Mouse (Mus musculus) neural tube, embryonic 13.5 days (tissue): ENCODE results near the gene Bhlha15. TPM values are rescaled to one million over a fixed set of nuclear protein-coding genes. Genes with fewer than 3 reads are reported as not detected.

Source experiments
- ATAC-seq: fragments of 200-750 bp; cut with Nextera tagmentation; 2 replicates; pipeline ENCODE4 v1.8.0; 2017; ENCODE audit warnings: low read depth, mild to moderate bottlenecking, moderate TSS enrichment, moderate library complexity
- H3K27ac ChIP-seq: fragments of 300-500 bp; sonication (generic); replicated peaks from 2 replicates; pipeline ENCODE4 v1.5.1; 2015; ENCODE audit warnings: moderate library complexity, mild to moderate bottlenecking, inconsistent platforms
- H3K27me3 ChIP-seq: fragments of 300-500 bp; sonication (generic); 2 replicates; pipeline ENCODE4 v1.6.1; 2015; ENCODE audit warnings: mild to moderate bottlenecking, inconsistent platforms
- H3K36me3 ChIP-seq: fragments of 300-500 bp; sonication (generic); 2 replicates; pipeline ENCODE4 v1.6.1; 2015; ENCODE audit warnings: mild to moderate bottlenecking, inconsistent platforms
- H3K4me1 ChIP-seq: fragments of 300-500 bp; sonication (generic); replicated peaks from 2 replicates; pipeline ENCODE4 v1.6.1; 2015; ENCODE audit warnings: inconsistent platforms
- H3K4me2 ChIP-seq: fragments of 300-500 bp; sonication (generic); 2 replicates; pipeline ENCODE4 v1.6.1; 2015; ENCODE audit warnings: inconsistent platforms, mild to moderate bottlenecking, moderate library complexity
- H3K4me3 ChIP-seq: fragments of 300-500 bp; sonication (generic); 2 replicates; pipeline ENCODE4 v1.5.1; 2015; ENCODE audit warnings: mild to moderate bottlenecking, inconsistent platforms
- H3K9ac ChIP-seq: fragments of 300-500 bp; sonication (generic); 2 replicates; pipeline ENCODE4 v1.6.1; 2015; ENCODE audit warnings: moderate library complexity, mild to moderate bottlenecking, inconsistent platforms
- H3K9me3 ChIP-seq: fragments of 300-500 bp; sonication (generic); 2 replicates; pipeline ENCODE4 v1.6.1; 2016; ENCODE audit warnings: inconsistent platforms
- WGBS: fragments of 180-500 bp; shearing (Covaris S2); methylation state at CpG from one replicate; pipeline ENCODE4 v1.1.7; 2015; 5-methylcytosine and 5-hydroxymethylcytosine counted together
- polyA plus RNA-seq: library from polyadenylated mRNA; unstranded; fragments of >200 nt; fragmentation: Nextera tagmentation; extraction: Ambion mirVana; gene quantifications from 2 replicates; pipeline ENCODE4 v1.2.1, GENCODE M21; 2015

Bhlha15 gene
- polyA plus RNA-seq, 1 experiment from 2014 or later: 0.21 TPM

DNA sequence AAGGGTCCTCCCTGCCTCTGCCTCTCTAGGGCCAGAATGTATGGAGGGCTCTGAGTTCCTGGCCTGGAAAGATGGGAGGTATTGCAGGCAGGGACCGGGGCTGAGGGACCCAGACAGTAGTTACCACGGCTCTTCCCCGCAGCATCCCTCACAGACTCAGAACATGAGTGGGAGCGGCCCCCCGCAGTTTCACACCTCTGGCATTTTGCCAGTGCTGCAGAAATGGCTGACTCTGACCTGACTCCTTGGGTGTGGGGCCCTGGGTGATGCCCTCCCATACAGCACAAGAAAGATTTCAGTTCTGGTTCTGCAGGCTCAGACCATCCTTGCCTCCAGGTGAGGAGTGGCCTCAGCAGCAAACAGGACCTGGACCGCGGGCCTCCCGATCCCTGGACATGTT lies 5.5 kb downstream of the Bhlha15 start:
- H3K27me3 ChIP-seq: no peaks in the 10 kb centered on the region
- no peak overlapping the region for H3K4me3 ChIP-seq
- WGBS: 86% methylated on average over 8 of the region's 8 CpGs
- ATAC-seq: no peak
- peaks cover 5% of the 10 kb centered on the region for H3K4me1 ChIP-seq
- no peak overlapping the region for H3K27ac ChIP-seq
- H3K9ac ChIP-seq: no peak overlapping the region
- no peaks in the 10 kb centered on the region for H3K9me3 ChIP-seq
- H3K36me3 ChIP-seq: peaks cover 32% of the 10 kb centered on the region
- no peak overlapping the region for H3K4me2 ChIP-seq

DNA sequence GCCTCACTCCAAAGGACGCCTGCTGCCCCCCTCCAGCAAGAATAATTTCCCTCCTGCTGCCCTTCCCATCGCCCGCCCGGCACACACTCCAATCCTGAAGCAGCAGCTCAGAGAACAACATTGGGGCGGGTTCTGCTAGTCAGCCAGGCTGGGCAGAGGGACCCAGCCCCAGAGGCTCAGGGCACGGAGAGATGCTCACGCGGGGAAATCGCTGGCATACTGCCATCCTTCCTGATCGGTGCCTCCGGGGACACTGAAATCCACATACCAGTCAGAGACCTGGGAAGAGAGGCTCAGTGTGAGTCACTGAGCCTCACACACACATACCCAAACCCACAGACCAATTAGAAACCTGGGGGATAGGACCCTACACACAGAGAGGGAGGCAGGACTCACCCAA lies 10.5 kb downstream of the Bhlha15 start:
- Histone ChIP-seq H3K36me3 (peaks cover 78% of the 10 kb centered on the region), H3K4me1 (no peaks in the 10 kb centered on the region), H3K27ac (no peak overlapping the region), H3K4me2 (no peak overlapping the region), H3K9me3 (peaks cover 5% of the 10 kb centered on the region; the same call in 1 of the 2 replicates), H3K4me3 (no peak overlapping the region), H3K27me3 (no peaks in the 10 kb centered on the region), H3K9ac (no peak overlapping the region)
- 76% methylated on average over 11 of the region's 11 CpGs for WGBS
- ATAC-seq: no peak

DNA sequence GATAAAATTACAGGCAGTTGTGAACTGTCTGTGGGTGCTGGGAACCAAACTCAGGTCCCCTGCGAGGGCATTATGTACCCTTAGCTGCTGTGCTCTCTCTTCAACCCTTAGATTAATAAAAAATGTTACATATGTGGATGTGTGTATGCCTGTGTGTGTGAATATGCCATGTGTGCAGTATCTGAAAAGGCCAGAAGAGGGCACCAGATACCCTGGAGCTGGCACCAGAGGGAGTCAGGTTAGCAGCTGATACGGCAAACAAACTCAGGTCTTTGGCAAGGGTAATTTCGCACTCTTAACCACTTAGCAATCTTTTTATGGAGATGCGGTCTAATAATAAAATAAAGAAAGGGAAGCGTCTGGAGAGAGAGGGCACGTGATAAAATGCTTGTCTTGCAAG lies 12.3 kb downstream of the Bhlha15 start:
- H3K36me3 ChIP-seq: peaks cover 95% of the 10 kb centered on the region
- no peak overlapping the region for H3K4me3 ChIP-seq
- H3K9ac ChIP-seq: no peak overlapping the region
- no peak for ATAC-seq
- H3K4me2 ChIP-seq: no peak overlapping the region
- no peaks in the 10 kb centered on the region for H3K4me1 ChIP-seq
- H3K9me3 ChIP-seq: peaks cover 5% of the 10 kb centered on the region; the same call in 1 of the 2 replicates
- H3K27ac ChIP-seq: no peak overlapping the region
- H3K27me3 ChIP-seq: no peaks in the 10 kb centered on the region
- WGBS: 92% methylated on average over 6 of the region's 6 CpGs

DNA sequence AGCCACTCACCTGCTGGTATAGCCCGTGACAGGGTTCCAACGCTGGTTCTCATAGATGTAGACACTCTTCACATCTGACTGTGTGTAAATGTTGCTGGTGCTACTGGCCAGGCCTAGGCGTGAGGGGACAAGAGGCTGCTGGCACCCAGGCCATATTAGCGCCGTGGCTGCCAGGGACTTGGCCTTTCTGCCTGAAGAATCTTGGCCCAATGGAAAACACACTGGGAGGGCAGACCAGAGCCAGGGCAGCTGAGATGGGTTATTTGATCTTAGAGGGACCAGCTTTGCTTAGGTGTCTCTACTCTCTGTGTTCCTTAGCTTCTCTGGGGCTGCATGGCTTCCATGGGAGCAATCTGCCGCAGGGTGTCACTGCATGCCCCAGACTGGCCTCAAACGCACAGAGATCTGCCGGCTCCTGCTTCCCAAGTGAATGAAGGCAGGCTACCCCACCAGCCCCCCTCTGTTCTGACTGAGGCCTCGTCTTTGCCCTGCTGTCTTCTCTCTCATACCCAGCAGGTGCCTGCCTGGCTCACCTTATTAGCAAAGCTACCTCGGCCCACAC lies 13.4 kb downstream of the Bhlha15 start:
- H3K9me3 ChIP-seq: peaks cover 5% of the 10 kb centered on the region; the same call in 1 of the 2 replicates
- H3K9ac ChIP-seq: no peak overlapping the region
- no peak overlapping the region for H3K27ac ChIP-seq
- ATAC-seq: no peak
- WGBS: 91% methylated on average over 10 of the region's 10 CpGs
- H3K4me1 ChIP-seq: no peaks in the 10 kb centered on the region
- peaks cover 96% of the 10 kb centered on the region for H3K36me3 ChIP-seq
- H3K4me3 ChIP-seq: no peak overlapping the region
- H3K4me2 ChIP-seq: no peak overlapping the region
- H3K27me3 ChIP-seq: no peaks in the 10 kb centered on the region

DNA sequence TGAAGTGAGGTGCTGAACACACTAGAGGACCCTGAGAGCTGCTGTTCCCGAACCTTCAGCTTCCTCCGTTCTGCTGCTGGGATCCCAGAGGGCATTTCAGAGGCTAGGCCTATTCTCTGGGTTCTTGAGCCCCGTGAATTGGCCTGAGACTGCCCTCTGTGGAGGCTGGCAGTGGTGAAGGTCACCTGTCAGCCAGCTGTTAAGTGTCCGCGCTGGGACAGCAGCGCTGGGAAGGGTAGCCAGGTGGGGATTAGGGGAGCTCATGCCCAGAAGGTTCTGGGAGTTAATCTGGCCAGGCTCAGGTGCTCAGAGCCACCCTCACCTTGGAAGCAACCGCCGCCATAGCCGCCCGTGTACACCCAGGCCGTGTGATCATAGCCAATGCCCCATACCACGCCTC lies 14.2 kb downstream of the Bhlha15 start:
- Histone ChIP-seq H3K4me3 (no peak overlapping the region), H3K4me2 (no peak overlapping the region), H3K27me3 (no peaks in the 10 kb centered on the region), H3K9me3 (peaks cover 5% of the 10 kb centered on the region; the same call in 1 of the 2 replicates), H3K4me1 (no peaks in the 10 kb centered on the region), H3K36me3 (peaks cover 92% of the 10 kb centered on the region), H3K27ac (no peak overlapping the region), H3K9ac (no peak overlapping the region)
- WGBS: 92% methylated on average over 12 of the region's 12 CpGs
- ATAC-seq: no peak

DNA sequence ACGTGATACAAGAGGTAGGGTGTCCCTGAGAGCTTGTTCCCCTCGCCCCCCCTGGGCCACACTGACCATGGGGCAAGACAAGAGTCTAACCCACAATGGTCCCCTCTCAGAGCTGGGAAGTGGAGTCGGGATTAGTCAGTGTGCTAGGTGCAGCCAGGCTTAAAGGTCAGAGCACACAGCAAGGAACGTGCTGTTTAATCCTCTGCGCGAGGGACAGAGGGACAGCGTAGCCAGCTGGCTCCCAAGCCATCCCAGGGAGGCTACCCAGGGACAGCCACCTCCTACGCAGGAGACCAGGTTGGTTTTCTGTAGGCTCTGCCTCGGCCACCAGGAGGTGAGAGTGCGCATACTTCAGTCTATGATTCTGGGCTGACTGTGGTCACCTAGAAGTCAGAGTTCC lies 14.8 kb downstream of the Bhlha15 start:
- Histone ChIP-seq H3K4me2 (no peak overlapping the region), H3K4me3 (no peak overlapping the region), H3K36me3 (peaks cover 92% of the 10 kb centered on the region), H3K27me3 (no peaks in the 10 kb centered on the region), H3K9ac (no peak overlapping the region), H3K27ac (no peak overlapping the region), H3K4me1 (no peaks in the 10 kb centered on the region), H3K9me3 (peaks cover 5% of the 10 kb centered on the region; the same call in 1 of the 2 replicates)
- WGBS: 85% methylated on average over 10 of the region's 10 CpGs
- ATAC-seq: no peak

DNA sequence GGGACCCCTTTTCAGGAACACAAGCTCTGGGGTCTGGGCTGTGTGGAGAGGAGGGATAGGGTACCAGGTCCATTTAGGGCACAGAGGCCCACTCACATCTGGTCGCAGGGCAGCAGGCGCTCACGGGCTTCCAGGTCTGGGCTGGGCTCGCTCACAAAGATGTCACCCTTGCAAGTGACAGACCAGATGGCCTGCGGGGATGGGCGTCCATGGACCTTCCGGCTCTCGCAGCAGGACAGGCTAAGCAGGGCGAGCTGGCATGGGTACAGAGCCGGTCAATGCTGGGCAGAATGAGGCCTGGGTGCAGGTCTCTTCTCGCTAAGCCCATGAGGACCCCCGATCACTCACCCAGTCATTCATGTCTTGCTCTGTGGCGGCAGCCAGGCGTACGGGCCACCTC lies 16.0 kb downstream of the Bhlha15 start:
- H3K9ac ChIP-seq: no peak overlapping the region
- peaks cover 5% of the 10 kb centered on the region; the same call in 1 of the 2 replicates for H3K9me3 ChIP-seq
- no peaks in the 10 kb centered on the region for H3K27me3 ChIP-seq
- WGBS: 93% methylated on average over 15 of the region's 15 CpGs
- H3K4me2 ChIP-seq: no peak overlapping the region
- H3K36me3 ChIP-seq: peaks cover 92% of the 10 kb centered on the region
- no peak overlapping the region for H3K27ac ChIP-seq
- no peaks in the 10 kb centered on the region for H3K4me1 ChIP-seq
- no peak overlapping the region for H3K4me3 ChIP-seq
- ATAC-seq: no peak

DNA sequence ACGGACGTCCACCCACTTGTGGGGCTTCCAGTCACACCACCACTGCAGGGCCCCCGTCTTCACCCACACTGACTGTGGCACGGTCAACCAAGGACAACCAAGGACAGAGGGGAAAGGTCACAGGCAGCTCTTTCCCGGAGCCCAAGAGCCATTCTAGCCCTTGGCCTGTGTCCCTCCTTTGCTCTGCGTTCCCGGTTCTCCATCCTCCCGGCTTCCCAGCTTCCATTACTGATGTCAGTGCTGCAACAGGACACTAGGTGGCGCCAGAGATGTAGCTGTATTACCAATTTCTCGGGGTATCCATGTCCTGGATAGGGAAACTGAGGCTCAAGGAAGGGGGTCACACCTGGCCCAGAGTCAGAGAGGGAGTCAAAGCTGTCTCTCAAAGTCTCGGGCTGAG lies 17.4 kb downstream of the Bhlha15 start:
- 46% methylated on average over 11 of the region's 11 CpGs for WGBS
- Histone ChIP-seq H3K4me1 (no peaks in the 10 kb centered on the region), H3K9me3 (peaks cover 2% of the 10 kb centered on the region; the same call in 1 of the 2 replicates), H3K4me3 (no peak overlapping the region), H3K4me2 (no peak overlapping the region), H3K9ac (no peak overlapping the region), H3K27ac (no peak overlapping the region), H3K27me3 (no peaks in the 10 kb centered on the region), H3K36me3 (peaks cover 92% of the 10 kb centered on the region)
- 0 out of 2 replicates have a peak, but pooled peaks have one; percentile 15 for ATAC-seq

DNA sequence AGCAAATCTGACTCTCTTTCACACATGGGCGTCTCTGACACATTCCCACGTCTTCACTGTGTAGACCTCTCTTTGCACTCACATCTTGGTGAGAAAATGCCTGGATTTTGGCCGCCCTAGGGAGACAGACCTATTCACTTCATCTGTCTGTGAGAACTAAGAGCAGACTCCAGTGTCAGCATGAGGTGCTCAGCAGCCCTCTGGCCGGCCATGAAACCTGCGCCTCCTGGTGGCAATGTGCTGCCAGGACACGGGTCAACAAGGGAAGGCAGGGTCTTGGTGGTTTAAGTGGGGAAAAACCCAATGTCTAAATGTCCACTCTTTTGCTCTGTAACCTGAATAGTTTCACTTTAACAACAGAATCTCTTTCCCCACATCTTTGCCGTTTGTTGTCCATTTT lies 24.4 kb downstream of the Bhlha15 start:
- Histone ChIP-seq H3K9ac (no peak overlapping the region), H3K4me3 (no peak overlapping the region), H3K36me3 (peaks cover 89% of the 10 kb centered on the region), H3K27ac (no peak overlapping the region), H3K4me2 (no peak overlapping the region), H3K4me1 (peaks cover 6% of the 10 kb centered on the region; the same call in 1 of the 2 replicates), H3K27me3 (no peaks in the 10 kb centered on the region), H3K9me3 (no peaks in the 10 kb centered on the region)
- ATAC-seq: no peak
- 33% methylated on average over 7 of the region's 7 CpGs for WGBS

DNA sequence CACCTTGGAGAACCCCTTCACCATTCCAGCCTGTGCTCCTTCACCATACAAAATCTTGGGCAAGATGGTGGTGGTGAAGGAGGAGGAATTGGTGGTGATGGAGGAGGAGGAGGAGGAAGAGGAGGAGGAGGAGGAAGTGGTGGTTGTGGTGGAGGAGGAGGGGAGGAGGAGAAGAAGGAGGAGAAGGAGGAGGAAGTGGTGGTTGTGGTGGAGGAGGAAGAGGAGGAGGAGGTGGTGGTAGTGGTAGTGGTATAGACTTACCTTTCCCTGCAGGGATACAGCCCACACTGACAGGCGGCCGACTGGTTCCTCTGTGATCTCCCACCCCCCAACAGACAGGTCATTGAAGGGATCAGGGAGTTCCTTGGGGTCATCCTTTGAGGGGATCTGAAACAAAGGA lies 25.9 kb downstream of the Bhlha15 start:
- H3K27me3 ChIP-seq: no peaks in the 10 kb centered on the region
- ATAC-seq: no peak
- H3K9me3 ChIP-seq: no peaks in the 10 kb centered on the region
- peaks cover 16% of the 10 kb centered on the region for H3K4me1 ChIP-seq
- H3K36me3 ChIP-seq: peaks cover 74% of the 10 kb centered on the region
- H3K27ac ChIP-seq: no peak overlapping the region
- H3K4me3 ChIP-seq: no peak overlapping the region
- WGBS: 96% methylated on average over 2 of the region's 2 CpGs
- no peak overlapping the region for H3K4me2 ChIP-seq
- no peak overlapping the region for H3K9ac ChIP-seq

DNA sequence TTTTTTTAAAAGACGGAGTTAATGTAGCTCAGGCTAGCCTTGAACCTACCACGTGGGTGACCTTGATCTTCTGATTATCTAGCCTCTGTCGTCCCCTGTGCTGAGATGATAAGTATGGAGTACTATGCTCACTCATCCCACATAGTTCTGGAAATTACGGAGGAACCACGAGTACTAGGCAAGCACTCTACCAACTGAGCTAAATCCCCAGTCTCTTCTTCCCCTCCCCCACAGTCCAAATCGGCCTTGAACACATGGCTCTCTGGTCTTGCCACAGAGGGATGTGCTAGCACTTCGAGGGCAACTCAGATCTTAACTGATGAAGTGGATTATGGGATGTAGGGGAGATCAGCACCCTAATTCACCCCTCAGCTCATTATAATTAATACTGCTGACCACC lies 28.0 kb downstream of the Bhlha15 start:
- Histone ChIP-seq H3K27me3 (no peaks in the 10 kb centered on the region), H3K9ac (no peak overlapping the region), H3K36me3 (peaks cover 56% of the 10 kb centered on the region), H3K9me3 (no peaks in the 10 kb centered on the region), H3K4me1 (peaks cover 35% of the 10 kb centered on the region), H3K27ac (no peak overlapping the region), H3K4me3 (no peak overlapping the region), H3K4me2 (no peak overlapping the region)
- ATAC-seq: no peak
- 89% methylated on average over 7 of the region's 7 CpGs for WGBS

DNA sequence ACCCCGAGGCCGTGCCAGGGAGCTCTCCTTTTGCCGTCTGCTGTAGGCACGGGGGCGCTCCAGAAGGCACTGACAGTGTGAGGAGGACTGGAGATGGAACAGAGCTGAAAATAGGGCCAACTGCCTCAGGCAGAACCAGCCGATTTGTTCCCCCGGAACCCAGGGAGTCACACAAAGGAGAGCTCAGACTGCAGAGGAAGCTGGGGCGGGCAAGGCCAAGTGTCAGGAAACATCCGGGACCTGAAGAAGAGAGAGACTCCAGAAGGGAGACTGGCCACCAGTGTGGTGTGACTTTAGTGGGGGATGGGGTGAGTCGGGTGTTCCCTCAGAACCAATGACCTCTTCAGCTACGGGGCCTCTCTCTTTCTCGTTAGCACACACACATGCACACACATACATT lies 29.2 kb downstream of the Bhlha15 start:
- no peak overlapping the region for H3K9ac ChIP-seq
- peaks cover 38% of the 10 kb centered on the region for H3K4me1 ChIP-seq
- no peak overlapping the region for H3K27ac ChIP-seq
- H3K27me3 ChIP-seq: no peaks in the 10 kb centered on the region
- 78% methylated on average over 12 of the region's 12 CpGs for WGBS
- no peaks in the 10 kb centered on the region for H3K9me3 ChIP-seq
- no peak overlapping the region for H3K4me2 ChIP-seq
- H3K36me3 ChIP-seq: peaks cover 43% of the 10 kb centered on the region
- ATAC-seq: no peak
- H3K4me3 ChIP-seq: no peak overlapping the region

DNA sequence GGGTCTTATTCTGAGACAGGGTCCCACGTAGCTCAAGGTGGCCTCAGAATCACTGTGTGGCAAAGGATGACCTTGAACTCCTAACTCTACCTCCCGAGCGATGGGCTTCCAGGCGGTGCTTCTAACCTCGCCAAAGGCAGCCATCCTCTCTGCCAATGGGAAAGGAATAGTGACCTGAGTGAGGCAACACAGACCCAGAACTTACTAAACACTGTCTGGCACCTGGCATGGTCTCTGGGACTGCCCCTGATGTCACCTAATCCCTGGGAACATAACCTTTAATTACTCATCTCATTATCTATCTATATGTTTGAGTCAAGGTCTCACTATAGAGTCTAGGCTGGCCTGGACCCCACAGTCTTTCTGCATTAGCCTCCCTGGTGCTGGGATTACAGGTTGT lies 29.9 kb downstream of the Bhlha15 start:
- Histone ChIP-seq H3K36me3 (peaks cover 37% of the 10 kb centered on the region), H3K4me3 (no peak overlapping the region), H3K4me2 (no peak overlapping the region), H3K27me3 (no peaks in the 10 kb centered on the region), H3K9ac (no peak overlapping the region), H3K9me3 (no peaks in the 10 kb centered on the region), H3K4me1 (peaks cover 43% of the 10 kb centered on the region), H3K27ac (no peak overlapping the region)
- WGBS: 89% methylated on average over 5 of the region's 5 CpGs
- no peak for ATAC-seq
